Mouse (Mus musculus): ENCODE data around the gene Timp4. TPM values are rescaled to one million over a fixed set of nuclear protein-coding genes. Genes with fewer than 3 reads are reported as not detected.

Timp4 gene
- polyA plus RNA-seq, 1 experiment from 2014 or later = 32.1 TPM

GRCm38 (mm10) chr6:115225519-115225918 lies 26.5 kb downstream of the Timp4 start:
- Histone ChIP-seq H3K27ac (ENCODE audit: low read depth, low read length) (no peak overlapping the region), H3K4me1 (ENCODE audit: control insufficient read depth, insufficient read depth, low read length) (no peaks in the 10 kb centered on the region), H3K9ac (replicated peaks; ENCODE audit: low read depth, low read length) (no peak overlapping the region), H3K4me3 (ENCODE audit: low read depth, low read length) (no peak overlapping the region), H3K27me3 (ENCODE audit: control insufficient read depth, insufficient read depth, low read length) (no peaks in the 10 kb centered on the region), H3K4me2 (ENCODE audit: low read depth, low read length) (no peak overlapping the region), H3K36me3 (ENCODE audit: control insufficient read depth, insufficient read depth, low read length) (no peaks in the 10 kb centered on the region), H3K9me3 (ENCODE audit: control insufficient read depth, low read length) (no peaks in the 10 kb centered on the region)
- no peak for ATAC-seq (ENCODE audit: low read depth)
- 70% methylated on average over 3 of the region's 3 CpGs for WGBS

GRCm38 (mm10) chr6:115221215-115221641 lies 30.8 kb downstream of the Timp4 start:
- no peak overlapping the region for H3K4me3 ChIP-seq (ENCODE audit: low read depth, low read length)
- H3K4me1 ChIP-seq (ENCODE audit: control insufficient read depth, insufficient read depth, low read length) = no peaks in the 10 kb centered on the region
- H3K27ac ChIP-seq (ENCODE audit: low read depth, low read length) = no peak overlapping the region
- H3K27me3 ChIP-seq (ENCODE audit: control insufficient read depth, insufficient read depth, low read length) = no peaks in the 10 kb centered on the region
- 82% methylated on average over 8 of the region's 8 CpGs for WGBS
- no peaks in the 10 kb centered on the region for H3K36me3 ChIP-seq (ENCODE audit: control insufficient read depth, insufficient read depth, low read length)
- ATAC-seq (ENCODE audit: low read depth) = no peak
- H3K4me2 ChIP-seq (ENCODE audit: low read depth, low read length) = no peak overlapping the region
- no peak overlapping the region for H3K9ac ChIP-seq (replicated peaks; ENCODE audit: low read depth, low read length)
- H3K9me3 ChIP-seq (ENCODE audit: control insufficient read depth, low read length) = no peaks in the 10 kb centered on the region

DNA sequence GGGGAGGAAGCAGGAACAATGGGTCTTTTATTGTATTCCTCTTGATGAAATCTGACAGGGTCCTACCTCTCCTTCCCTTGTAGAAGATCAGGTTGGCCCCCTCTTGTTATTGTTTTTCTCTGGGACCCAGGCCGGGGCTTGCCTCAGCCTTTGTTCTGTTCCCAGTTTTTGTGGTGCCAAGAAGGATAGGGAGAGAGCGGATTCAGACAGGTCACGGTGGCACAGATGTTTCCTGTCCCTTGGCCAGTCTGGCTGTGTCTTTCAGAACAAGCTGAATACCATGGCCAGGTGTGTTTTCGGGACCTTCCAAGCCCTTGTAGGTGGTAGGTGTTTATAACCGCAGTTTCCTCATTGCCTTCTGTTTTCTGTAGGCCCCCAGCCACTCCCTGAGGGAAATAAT lies 38.9 kb downstream of the Timp4 start:
- Histone ChIP-seq H3K4me3 (ENCODE audit: low read depth, low read length) (no peak overlapping the region), H3K27ac (ENCODE audit: low read depth, low read length) (no peak overlapping the region), H3K27me3 (ENCODE audit: control insufficient read depth, insufficient read depth, low read length) (no peaks in the 10 kb centered on the region), H3K9ac (replicated peaks; ENCODE audit: low read depth, low read length) (no peak overlapping the region), H3K9me3 (ENCODE audit: control insufficient read depth, low read length) (no peaks in the 10 kb centered on the region), H3K36me3 (ENCODE audit: control insufficient read depth, insufficient read depth, low read length) (no peaks in the 10 kb centered on the region), H3K4me2 (ENCODE audit: low read depth, low read length) (no peak overlapping the region), H3K4me1 (ENCODE audit: control insufficient read depth, insufficient read depth, low read length) (no peaks in the 10 kb centered on the region)
- 52% methylated on average over 5 of the region's 5 CpGs for WGBS
- no peak for ATAC-seq (ENCODE audit: low read depth)

DNA sequence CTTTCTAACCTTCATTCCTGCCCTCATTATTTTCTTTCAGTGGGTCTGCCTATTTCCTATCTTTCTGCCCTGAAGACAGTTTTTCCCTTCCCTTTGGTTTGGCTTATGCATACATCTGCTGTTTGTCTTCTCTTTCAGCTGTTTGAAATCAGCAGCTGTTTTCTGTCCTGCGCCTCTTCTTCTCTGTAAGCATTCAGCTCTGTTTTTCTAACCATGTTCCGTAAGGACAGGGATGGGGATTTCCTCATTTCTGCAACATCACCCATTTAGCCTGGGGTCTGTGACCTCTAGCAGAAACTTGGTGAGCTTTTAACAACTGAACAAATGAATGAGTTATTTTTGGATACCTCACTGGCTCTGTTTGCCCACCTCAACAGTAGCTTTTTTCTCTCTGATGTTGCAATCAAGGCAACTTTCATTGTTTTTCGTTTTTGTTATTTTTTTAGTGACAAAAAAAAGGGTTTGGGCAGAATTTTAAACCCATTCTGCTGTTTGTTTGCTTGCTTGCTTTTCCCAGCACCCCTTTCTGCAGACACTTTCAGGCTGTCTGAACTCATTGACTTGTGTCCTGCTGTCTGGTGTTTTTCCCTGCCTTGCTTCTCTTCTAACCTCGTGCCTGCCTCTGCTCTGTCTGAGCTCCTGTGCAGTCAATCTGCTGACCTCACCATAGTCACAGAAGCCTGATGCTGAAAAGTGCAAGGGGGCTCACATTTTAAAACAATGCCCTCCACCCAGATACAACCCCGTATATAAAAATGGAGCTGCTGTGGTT lies 39.7 kb downstream of the Timp4 start:
- H3K4me2 ChIP-seq (ENCODE audit: low read depth, low read length) = no peak overlapping the region
- no peaks in the 10 kb centered on the region for H3K9me3 ChIP-seq (ENCODE audit: control insufficient read depth, low read length)
- no peak overlapping the region for H3K27ac ChIP-seq (ENCODE audit: low read depth, low read length)
- H3K9ac ChIP-seq (replicated peaks; ENCODE audit: low read depth, low read length) = no peak overlapping the region
- no peaks in the 10 kb centered on the region for H3K27me3 ChIP-seq (ENCODE audit: control insufficient read depth, insufficient read depth, low read length)
- 65% methylated on average over 5 of the region's 5 CpGs for WGBS
- no peak overlapping the region for H3K4me3 ChIP-seq (ENCODE audit: low read depth, low read length)
- no peaks in the 10 kb centered on the region for H3K4me1 ChIP-seq (ENCODE audit: control insufficient read depth, insufficient read depth, low read length)
- H3K36me3 ChIP-seq (ENCODE audit: control insufficient read depth, insufficient read depth, low read length) = no peaks in the 10 kb centered on the region
- no peak for ATAC-seq (ENCODE audit: low read depth)

GRCm38 (mm10) chr6:115210820-115211219 lies 41.2 kb downstream of the Timp4 start:
- Histone ChIP-seq H3K36me3 (ENCODE audit: control insufficient read depth, insufficient read depth, low read length) (no peaks in the 10 kb centered on the region), H3K27me3 (ENCODE audit: control insufficient read depth, insufficient read depth, low read length) (no peaks in the 10 kb centered on the region), H3K4me3 (ENCODE audit: low read depth, low read length) (no peak overlapping the region), H3K27ac (ENCODE audit: low read depth, low read length) (no peak overlapping the region), H3K4me1 (ENCODE audit: control insufficient read depth, insufficient read depth, low read length) (no peaks in the 10 kb centered on the region), H3K9ac (replicated peaks; ENCODE audit: low read depth, low read length) (no peak overlapping the region), H3K9me3 (ENCODE audit: control insufficient read depth, low read length) (no peaks in the 10 kb centered on the region), H3K4me2 (ENCODE audit: low read depth, low read length) (no peak overlapping the region)
- 94% methylated on average over 3 of the region's 3 CpGs for WGBS
- no peak for ATAC-seq (ENCODE audit: low read depth)

- Histone ChIP-seq H3K27me3 (ENCODE audit: control insufficient read depth, insufficient read depth, low read length) (no peaks in the 10 kb centered on the region), H3K4me1 (ENCODE audit: control insufficient read depth, insufficient read depth, low read length) (no peaks in the 10 kb centered on the region), H3K27ac (ENCODE audit: low read depth, low read length) (no peak overlapping the region)
Measured at GRCm38 (mm10) chr6:115210187-115210586, 41.8 kb downstream of the Timp4 start.

DNA sequence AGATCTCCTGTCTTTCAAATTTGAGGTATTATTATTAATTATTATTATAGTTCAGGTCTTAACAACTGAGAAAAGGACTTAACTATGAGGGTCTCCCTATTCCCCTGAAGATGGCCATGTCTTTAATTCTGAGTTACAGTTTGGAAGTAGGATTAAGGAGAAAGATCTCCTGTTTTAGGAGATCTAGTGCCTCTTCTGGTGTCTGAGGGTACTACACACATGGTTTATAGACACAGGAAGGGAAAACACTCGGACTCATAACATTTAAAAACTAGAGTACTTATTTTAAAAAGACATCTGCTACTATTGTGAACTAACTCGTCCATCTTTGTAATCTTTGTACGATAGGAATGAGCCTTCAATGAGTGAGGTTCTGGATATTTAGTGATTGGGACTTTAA lies 49.0 kb downstream of the Timp4 start:
- no peaks in the 10 kb centered on the region for H3K36me3 ChIP-seq (ENCODE audit: control insufficient read depth, insufficient read depth, low read length)
- no peak overlapping the region for H3K9ac ChIP-seq (replicated peaks; ENCODE audit: low read depth, low read length)
- WGBS = 81% methylated on average over 3 of the region's 3 CpGs
- no peak overlapping the region for H3K27ac ChIP-seq (ENCODE audit: low read depth, low read length)
- H3K9me3 ChIP-seq (ENCODE audit: control insufficient read depth, low read length) = no peaks in the 10 kb centered on the region
- no peak overlapping the region for H3K4me3 ChIP-seq (ENCODE audit: low read depth, low read length)
- H3K27me3 ChIP-seq (ENCODE audit: control insufficient read depth, insufficient read depth, low read length) = no peaks in the 10 kb centered on the region
- H3K4me2 ChIP-seq (ENCODE audit: low read depth, low read length) = no peak overlapping the region
- no peaks in the 10 kb centered on the region for H3K4me1 ChIP-seq (ENCODE audit: control insufficient read depth, insufficient read depth, low read length)
- no peak for ATAC-seq (ENCODE audit: low read depth)

More at GRCm38 (mm10) chr6:115210187-115210586, 41.8 kb downstream of the Timp4 start:
- H3K9ac ChIP-seq (replicated peaks; ENCODE audit: low read depth, low read length) = no peak overlapping the region
- no peak for ATAC-seq (ENCODE audit: low read depth)
- H3K4me2 ChIP-seq (ENCODE audit: low read depth, low read length) = no peak overlapping the region
- 91% methylated on average over 2 of the region's 2 CpGs for WGBS
- no peaks in the 10 kb centered on the region for H3K36me3 ChIP-seq (ENCODE audit: control insufficient read depth, insufficient read depth, low read length)
- no peak overlapping the region for H3K4me3 ChIP-seq (ENCODE audit: low read depth, low read length)
- no peaks in the 10 kb centered on the region for H3K9me3 ChIP-seq (ENCODE audit: control insufficient read depth, low read length)

GRCm38 (mm10) chr6:115200753-115201152 lies 51.3 kb downstream of the Timp4 start:
- WGBS = 89% methylated on average over 3 of the region's 3 CpGs
- H3K36me3 ChIP-seq (ENCODE audit: control insufficient read depth, insufficient read depth, low read length) = no peaks in the 10 kb centered on the region
- H3K27ac ChIP-seq (ENCODE audit: low read depth, low read length) = no peak overlapping the region
- H3K4me2 ChIP-seq (ENCODE audit: low read depth, low read length) = no peak overlapping the region
- no peaks in the 10 kb centered on the region for H3K27me3 ChIP-seq (ENCODE audit: control insufficient read depth, insufficient read depth, low read length)
- no peak overlapping the region for H3K4me3 ChIP-seq (ENCODE audit: low read depth, low read length)
- ATAC-seq (ENCODE audit: low read depth) = no peak
- H3K9ac ChIP-seq (replicated peaks; ENCODE audit: low read depth, low read length) = no peak overlapping the region
- no peaks in the 10 kb centered on the region for H3K4me1 ChIP-seq (ENCODE audit: control insufficient read depth, insufficient read depth, low read length)
- no peaks in the 10 kb centered on the region for H3K9me3 ChIP-seq (ENCODE audit: control insufficient read depth, low read length)

Data from neural tube, embryonic 14.5 days (tissue).